Mouse (Mus musculus): ENCODE measurements at regions not wholly inside any gene's neighbourhood (a gene's known extent, or its start where the extent isn't known, plus 50 kb on each side); places are given as distances from the start of the nearest gene placed in this dataset.

- no peak overlapping the region for H3K27ac ChIP-seq (replicated peaks; ENCODE audit: low read depth, low read length)
- H3K4me3 ChIP-seq (ENCODE audit: insufficient read depth, low read depth, low read length): no peak overlapping the region
Observed at GRCm38 (mm10) chr2:128217784-128218467, 92.1 kb downstream of the Bcl2l11 start.

GRCm38 (mm10) chr2:128218961-128219360, 93.1 kb downstream of the Bcl2l11 start:
- H3K27ac ChIP-seq (replicated peaks; ENCODE audit: low read depth, low read length): no peak overlapping the region
- H3K4me1 ChIP-seq (ENCODE audit: control insufficient read depth, insufficient read depth, insufficient read length, low read length): peaks cover 3% of the 10 kb centered on the region; the same call in 1 of the 2 replicates
- no peak overlapping the region for H3K4me3 ChIP-seq (ENCODE audit: insufficient read depth, low read depth, low read length)

More at GRCm38 (mm10) chr2:128217784-128218467, 92.1 kb downstream of the Bcl2l11 start:
- H3K4me1 ChIP-seq (ENCODE audit: control insufficient read depth, insufficient read depth, insufficient read length, low read length): peaks cover 3% of the 10 kb centered on the region; the same call in 1 of the 2 replicates

GRCm38 (mm10) chr2:128221055-128221454, 95.2 kb downstream of the Bcl2l11 start:
- Histone ChIP-seq H3K4me1 (ENCODE audit: control insufficient read depth, insufficient read depth, insufficient read length, low read length) (peaks cover 3% of the 10 kb centered on the region; the same call in 1 of the 2 replicates), H3K27ac (replicated peaks; ENCODE audit: low read depth, low read length) (no peak overlapping the region), H3K4me3 (ENCODE audit: insufficient read depth, low read depth, low read length) (no peak overlapping the region)

GRCm38 (mm10) chr2:128221657-128222056, 95.8 kb downstream of the Bcl2l11 start:
- Histone ChIP-seq H3K4me3 (ENCODE audit: insufficient read depth, low read depth, low read length) (no peak overlapping the region), H3K4me1 (ENCODE audit: control insufficient read depth, insufficient read depth, insufficient read length, low read length) (peaks cover 3% of the 10 kb centered on the region; the same call in 1 of the 2 replicates), H3K27ac (replicated peaks; ENCODE audit: low read depth, low read length) (no peak overlapping the region)

GRCm38 (mm10) chr2:128226465-128227047, 100.7 kb downstream of the Bcl2l11 start:
- no peak overlapping the region for H3K4me3 ChIP-seq (ENCODE audit: insufficient read depth, low read depth, low read length)
- H3K4me1 ChIP-seq (ENCODE audit: control insufficient read depth, insufficient read depth, insufficient read length, low read length): no peaks in the 10 kb centered on the region
- H3K27ac ChIP-seq (replicated peaks; ENCODE audit: low read depth, low read length): no peak overlapping the region

GRCm38 (mm10) chr2:128229730-128230129, 103.9 kb downstream of the Bcl2l11 start:
- Histone ChIP-seq H3K4me3 (ENCODE audit: insufficient read depth, low read depth, low read length) (no peak overlapping the region), H3K4me1 (ENCODE audit: control insufficient read depth, insufficient read depth, insufficient read length, low read length) (no peaks in the 10 kb centered on the region), H3K27ac (replicated peaks; ENCODE audit: low read depth, low read length) (no peak overlapping the region)

GRCm38 (mm10) chr2:128230921-128231320, 105.1 kb downstream of the Bcl2l11 start:
- Histone ChIP-seq H3K27ac (replicated peaks; ENCODE audit: low read depth, low read length) (no peak overlapping the region), H3K4me1 (ENCODE audit: control insufficient read depth, insufficient read depth, insufficient read length, low read length) (no peaks in the 10 kb centered on the region), H3K4me3 (ENCODE audit: insufficient read depth, low read depth, low read length) (no peak overlapping the region)

- Histone ChIP-seq H3K4me3 (ENCODE audit: insufficient read depth, low read depth, low read length) (no peak overlapping the region), H3K4me1 (ENCODE audit: control insufficient read depth, insufficient read depth, insufficient read length, low read length) (no peaks in the 10 kb centered on the region), H3K27ac (replicated peaks; ENCODE audit: low read depth, low read length) (no peak overlapping the region)
Observed at GRCm38 (mm10) chr2:128231338-128231737, 105.5 kb downstream of the Bcl2l11 start.

- no peak overlapping the region for H3K4me3 ChIP-seq (ENCODE audit: insufficient read depth, low read depth, low read length)
- no peaks in the 10 kb centered on the region for H3K4me1 ChIP-seq (ENCODE audit: control insufficient read depth, insufficient read depth, insufficient read length, low read length)
- H3K27ac ChIP-seq (replicated peaks; ENCODE audit: low read depth, low read length): no peak overlapping the region
Observed at GRCm38 (mm10) chr2:128232027-128232426, 106.2 kb downstream of the Bcl2l11 start.

- peaks cover 6% of the 10 kb centered on the region; the same call in 1 of the 2 replicates for H3K4me1 ChIP-seq (ENCODE audit: control insufficient read depth, insufficient read depth, insufficient read length, low read length)
- H3K4me3 ChIP-seq (ENCODE audit: insufficient read depth, low read depth, low read length): no peak overlapping the region
- no peak overlapping the region for H3K27ac ChIP-seq (replicated peaks; ENCODE audit: low read depth, low read length)
Observed at GRCm38 (mm10) chr2:128235127-128235526, 109.3 kb downstream of the Bcl2l11 start.

- Histone ChIP-seq H3K4me1 (ENCODE audit: control insufficient read depth, insufficient read depth, insufficient read length, low read length) (peaks cover 6% of the 10 kb centered on the region; the same call in 1 of the 2 replicates), H3K27ac (replicated peaks; ENCODE audit: low read depth, low read length) (no peak overlapping the region), H3K4me3 (ENCODE audit: insufficient read depth, low read depth, low read length) (no peak overlapping the region)
Observed at GRCm38 (mm10) chr2:128239451-128239850, 113.6 kb downstream of the Bcl2l11 start.

GRCm38 (mm10) chr2:128240054-128240453, 114.2 kb downstream of the Bcl2l11 start:
- no peak overlapping the region for H3K4me3 ChIP-seq (ENCODE audit: insufficient read depth, low read depth, low read length)
- no peak overlapping the region for H3K27ac ChIP-seq (replicated peaks; ENCODE audit: low read depth, low read length)
- H3K4me1 ChIP-seq (ENCODE audit: control insufficient read depth, insufficient read depth, insufficient read length, low read length): peaks cover 6% of the 10 kb centered on the region; the same call in 1 of the 2 replicates

- Histone ChIP-seq H3K4me1 (ENCODE audit: control insufficient read depth, insufficient read depth, insufficient read length, low read length) (peaks cover 6% of the 10 kb centered on the region; the same call in 1 of the 2 replicates), H3K4me3 (ENCODE audit: insufficient read depth, low read depth, low read length) (no peak overlapping the region), H3K27ac (replicated peaks; ENCODE audit: low read depth, low read length) (no peak overlapping the region)
Observed at GRCm38 (mm10) chr2:128240536-128241279, 114.9 kb downstream of the Bcl2l11 start.

GRCm38 (mm10) chr2:128241280-128241665, 115.4 kb downstream of the Bcl2l11 start:
- Histone ChIP-seq H3K4me3 (ENCODE audit: insufficient read depth, low read depth, low read length) (no peak overlapping the region), H3K27ac (replicated peaks; ENCODE audit: low read depth, low read length) (no peak overlapping the region), H3K4me1 (ENCODE audit: control insufficient read depth, insufficient read depth, insufficient read length, low read length) (peaks cover 6% of the 10 kb centered on the region; the same call in 1 of the 2 replicates)

GRCm38 (mm10) chr2:128245544-128245943, 119.7 kb downstream of the Bcl2l11 start:
- H3K4me3 ChIP-seq (ENCODE audit: insufficient read depth, low read depth, low read length): no peak overlapping the region
- peaks cover 4% of the 10 kb centered on the region for H3K4me1 ChIP-seq (ENCODE audit: control insufficient read depth, insufficient read depth, insufficient read length, low read length)
- H3K27ac ChIP-seq (replicated peaks; ENCODE audit: low read depth, low read length): no peak overlapping the region

All from brown adipose tissue, adult 24 weeks (tissue).